Mouse (Mus musculus) G1E (cell line): Measurements from ENCODE around the gene Hp1bp3. TPM values are rescaled to one million over a fixed set of nuclear protein-coding genes. Genes with fewer than 3 reads are reported as not detected.

Source experiments
- ATAC-seq: 2 replicates; pipeline ENCODE4 v1.8.0; 2016; ENCODE audit warnings: mild to moderate bottlenecking; ENCODE audit not compliant: insufficient number of reproducible peaks, poor library complexity, low FRiP score, severe bottlenecking; ENCODE audit errors: extremely low read depth
- DNase-seq: peaks from one replicate; pipeline ENCODE4 v3.0.0; 2012; ENCODE audit warnings: low spot score
- H3K27me3 ChIP-seq: 2 replicates; pipeline ENCODE4 v1.6.1; 2012; ENCODE audit warnings: mild to moderate bottlenecking, low read length, inconsistent platforms; ENCODE audit not compliant: insufficient read depth
- H3K36me3 ChIP-seq: replicated peaks from 2 replicates; pipeline ENCODE3; 2012; ENCODE audit warnings: mild to moderate bottlenecking, inconsistent platforms
- H3K4me1 ChIP-seq: 2 replicates; pipeline ENCODE4 v1.6.1; 2012; ENCODE audit warnings: low read depth, low read length, inconsistent platforms, mixed read lengths; ENCODE audit not compliant: insufficient read depth
- H3K4me3 ChIP-seq: 2 replicates; pipeline ENCODE4 v1.5.1; 2012; ENCODE audit warnings: low read depth, mild to moderate bottlenecking, inconsistent platforms, low read length, moderate library complexity, mixed read lengths
- H3K9me3 ChIP-seq: replicated peaks from 2 replicates; pipeline ENCODE4 v1.6.1; 2012; ENCODE audit warnings: inconsistent platforms
- CTCF ChIP-seq: IDR thresholded peaks from 2 replicates; pipeline ENCODE4 v1.5.1; 2012; ENCODE audit warnings: low read depth, low read length, inconsistent platforms, mixed read lengths
- GATA1 ChIP-seq: IDR thresholded peaks from 2 replicates; pipeline ENCODE4 v1.6.1; 2012; ENCODE audit warnings: borderline replicate concordance, low read length, inconsistent platforms, mixed read lengths
- GATA2 ChIP-seq: IDR thresholded peaks from 2 replicates; pipeline ENCODE4 v1.6.1; 2012; ENCODE audit warnings: low read depth, low read length, inconsistent platforms, borderline replicate concordance
- POLR2AphosphoS5 ChIP-seq: IDR thresholded peaks from 2 replicates; pipeline ENCODE4 v1.6.1; 2012; ENCODE audit warnings: low read depth, low read length, inconsistent platforms; ENCODE audit not compliant: insufficient replicate concordance
- TAL1 ChIP-seq: conservative IDR thresholded peaks from 2 replicates; pipeline ENCODE4 v1.6.1; 2012; ENCODE audit warnings: low read depth, low read length, inconsistent platforms, mixed read lengths
- polyA plus RNA-seq: library from polyadenylated mRNA; stranded (reverse); fragments of >175 nt; gene quantifications from 2 replicates; pipeline ENCODE4 v1.2.3, GENCODE M21; 2012
- total RNA-seq, 2 experiments: library from RNA; stranded (forward) in 1 of 2; stranded (reverse) in 1 of 2; fragments of 200-1000 nt in 1 of 2; fragments of >200 nt in 1 of 2; fragmentation: Nextera tagmentation in 1 of 2; gene quantifications; 2 replicates each; pipeline ENCODE4 v1.2.3; 2014 to 2017

The Hp1bp3 gene
- total and polyA plus RNA-seq, 3 experiments, result 41.6 to 216 (median 127) TPM

- no peaks in the 10 kb centered on the region; the same call in 1 of the 2 replicates for H3K4me1 ChIP-seq
- no peak for TF ChIP-seq POLR2AphosphoS5
- no peak for TF ChIP-seq CTCF
- TF ChIP-seq GATA1, result no peak
- no peak for TF ChIP-seq GATA2
- no peak for TF ChIP-seq TAL1
- no peaks in the 10 kb centered on the region for H3K27me3 ChIP-seq
- peaks cover 92% of the 10 kb centered on the region for H3K36me3 ChIP-seq
- H3K4me3 ChIP-seq, result no peak overlapping the region
- no peak for DNase-seq
- no peaks in the 10 kb centered on the region for H3K9me3 ChIP-seq
- ATAC-seq, result no peak
These were observed 15.3 kb upstream of the Hp1bp3 start for GRCm38 (mm10) chr4:138200769-138201168.

- H3K4me3 ChIP-seq, result no peak overlapping the region
- no peak for TF ChIP-seq TAL1
- TF ChIP-seq POLR2AphosphoS5, result no peak
- TF ChIP-seq GATA2, result no peak
- TF ChIP-seq GATA1, result no peak
- no peak for TF ChIP-seq CTCF
- H3K27me3 ChIP-seq, result no peaks in the 10 kb centered on the region
- no peaks in the 10 kb centered on the region for H3K9me3 ChIP-seq
- peaks cover 90% of the 10 kb centered on the region for H3K36me3 ChIP-seq
- ATAC-seq, result no peak
- no peaks in the 10 kb centered on the region; the same call in 1 of the 2 replicates for H3K4me1 ChIP-seq
- no peak for DNase-seq
These were observed 14.4 kb upstream of the Hp1bp3 start for GRCm38 (mm10) chr4:138201696-138202095.

- H3K9me3 ChIP-seq, result no peaks in the 10 kb centered on the region
- H3K4me3 ChIP-seq, result no peak overlapping the region
- no peak for ATAC-seq
- peaks cover 47% of the 10 kb centered on the region for H3K36me3 ChIP-seq
- no peak for DNase-seq
- H3K27me3 ChIP-seq, result no peaks in the 10 kb centered on the region
- H3K4me1 ChIP-seq, result no peaks in the 10 kb centered on the region; the same call in 1 of the 2 replicates
- TF ChIP-seq GATA2 (no peak), CTCF (no peak), POLR2AphosphoS5 (no peak), GATA1 (no peak), TAL1 (no peak)
These were observed 6.0 kb upstream of the Hp1bp3 start for GRCm38 (mm10) chr4:138210116-138210515.

DNA sequence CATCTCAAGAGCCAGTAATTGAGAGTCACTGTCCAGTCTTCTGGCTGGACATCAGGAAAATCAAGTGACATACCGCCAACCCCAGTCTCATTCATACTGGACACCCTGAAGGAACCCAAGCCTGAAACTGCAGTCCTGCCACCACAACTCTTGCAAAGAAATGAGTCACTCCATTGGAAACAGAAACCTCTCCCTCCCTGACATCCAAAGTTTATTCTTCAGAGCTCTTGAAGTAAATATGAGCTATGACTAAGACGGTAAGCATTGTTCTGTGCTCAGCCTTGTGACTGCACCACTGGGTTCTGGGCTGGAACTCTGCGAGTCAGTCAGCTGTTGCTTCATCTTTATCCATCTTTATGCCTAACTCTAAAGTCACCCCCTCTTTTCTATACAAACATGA, 2.2 kb upstream of the Hp1bp3 start:
- DNase-seq (no peak), ATAC-seq (no peak)
- Histone ChIP-seq H3K36me3 (peaks cover 20% of the 10 kb centered on the region), H3K4me3 (no peak overlapping the region), H3K4me1 (peaks cover 20% of the 10 kb centered on the region), H3K9me3 (no peaks in the 10 kb centered on the region), H3K27me3 (no peaks in the 10 kb centered on the region)
- no peak for TF ChIP-seq GATA2
- TF ChIP-seq CTCF, result no peak
- TF ChIP-seq GATA1, result no peak
- TF ChIP-seq TAL1, result no peak
- TF ChIP-seq POLR2AphosphoS5, result no peak

GRCm38 (mm10) chr4:138215671-138216199, 361 bp upstream of the Hp1bp3 start:
- peaks cover 34% of the 10 kb centered on the region for H3K4me1 ChIP-seq
- TF ChIP-seq POLR2AphosphoS5, result no peak
- no peak for TF ChIP-seq GATA2
- no peak for TF ChIP-seq TAL1
- no peak for TF ChIP-seq GATA1
- TF ChIP-seq CTCF, result no peak
- DNase-seq (no peak), ATAC-seq (no peak)
- peaks cover 22% of the 10 kb centered on the region for H3K36me3 ChIP-seq
- H3K9me3 ChIP-seq, result no peaks in the 10 kb centered on the region
- peak overlapping the region; percentile 99 for H3K4me3 ChIP-seq
- H3K27me3 ChIP-seq, result no peaks in the 10 kb centered on the region

GRCm38 (mm10) chr4:138216891-138217392, 846 bp downstream of the Hp1bp3 start:
- DNase-seq (peak; percentile 99), ATAC-seq (peak; percentile 90)
- H3K27me3 ChIP-seq, result no peaks in the 10 kb centered on the region
- H3K4me3 ChIP-seq, result peak overlapping the region; percentile 99
- peaks cover 42% of the 10 kb centered on the region for H3K4me1 ChIP-seq
- no peaks in the 10 kb centered on the region for H3K9me3 ChIP-seq
- TF ChIP-seq POLR2AphosphoS5 (no peak), GATA1 (no peak), CTCF (no peak), GATA2 (no peak), TAL1 (no peak)
- H3K36me3 ChIP-seq, result peaks cover 31% of the 10 kb centered on the region

GRCm38 (mm10) chr4:138217441-138217840, 1.3 kb downstream of the Hp1bp3 start:
- Histone ChIP-seq H3K27me3 (no peaks in the 10 kb centered on the region), H3K36me3 (peaks cover 36% of the 10 kb centered on the region), H3K4me3 (peak overlapping the region; percentile 99), H3K4me1 (peaks cover 46% of the 10 kb centered on the region), H3K9me3 (no peaks in the 10 kb centered on the region)
- ATAC-seq (no peak), DNase-seq (peak; percentile 29)
- TF ChIP-seq GATA2 (no peak), TAL1 (no peak)
